Mouse (Mus musculus) thymus, adult 18-20 months (tissue): ENCODE results near the gene Rccd1.
"Not testable (repeated sequence)": the region's sequence is repeated elsewhere in the genome, so short reads cannot be mapped to it uniquely, and the experiment has no call there.

Source experiments
- DNase-seq, 2 experiments: peaks; one replicate each; pipeline ENCODE4 v3.0.0; 2022; ENCODE audit warnings: mixed read lengths in 2 of 2

The Rccd1 gene

GRCm38 (mm10) chr7:80343270-80344018, 19.2 kb upstream of the Rccd1 start:
- DNase-seq = no peak

GRCm38 (mm10) chr7:80342858-80343257, 18.6 kb upstream of the Rccd1 start, which contains the start of gene Hddc3:
Hddc3 (plus strand) TSS chr7:80343104.
- peak; percentile 83 to 89 for DNase-seq

DNA sequence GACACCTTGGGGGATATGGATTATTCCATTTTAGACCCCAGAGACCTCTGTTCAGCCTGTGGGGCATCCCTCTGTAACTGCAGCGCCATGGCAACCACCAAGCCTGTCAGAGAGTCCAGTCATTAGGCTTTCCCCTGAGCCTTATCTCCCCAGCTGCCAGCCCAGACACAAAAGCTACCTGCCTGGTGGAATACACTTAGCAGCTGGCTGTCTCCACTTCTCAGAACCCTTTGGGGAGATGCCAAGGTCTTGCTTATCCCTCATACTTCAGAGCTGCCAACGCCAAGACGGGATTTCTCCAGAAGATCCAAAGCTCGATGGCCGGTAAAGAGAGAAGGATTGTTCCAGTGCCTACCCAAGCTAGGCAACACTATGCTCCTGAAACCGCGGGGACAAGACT, 17.5 kb upstream of the Rccd1 start:
- DNase-seq = no peak

DNA sequence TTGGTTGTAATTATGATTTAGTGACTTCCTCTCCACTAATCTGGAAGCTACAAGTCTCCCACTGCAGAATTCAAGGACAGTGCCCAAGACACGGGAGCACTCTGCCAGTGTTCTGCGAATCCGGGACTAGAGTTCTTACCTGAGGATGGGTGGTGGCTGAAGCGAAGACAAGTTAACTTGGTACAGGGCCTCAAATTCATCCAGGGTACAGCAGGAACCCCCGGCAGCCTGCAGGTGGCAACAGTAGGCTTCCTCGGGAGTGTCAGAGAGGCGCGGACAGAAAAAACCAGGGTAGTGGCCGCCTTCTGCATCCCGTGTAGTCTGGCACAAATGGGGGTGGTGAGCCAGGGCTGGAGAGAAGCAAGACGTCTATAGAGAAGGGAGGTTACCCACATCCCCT, 16.5 kb upstream of the Rccd1 start, which contains the start of gene Unc45a:
TSS of gene Unc45a (minus strand) at position 213 of the 400 bp plus-strand sequence.
- DNase-seq = peak; percentile 69 to 78

DNA sequence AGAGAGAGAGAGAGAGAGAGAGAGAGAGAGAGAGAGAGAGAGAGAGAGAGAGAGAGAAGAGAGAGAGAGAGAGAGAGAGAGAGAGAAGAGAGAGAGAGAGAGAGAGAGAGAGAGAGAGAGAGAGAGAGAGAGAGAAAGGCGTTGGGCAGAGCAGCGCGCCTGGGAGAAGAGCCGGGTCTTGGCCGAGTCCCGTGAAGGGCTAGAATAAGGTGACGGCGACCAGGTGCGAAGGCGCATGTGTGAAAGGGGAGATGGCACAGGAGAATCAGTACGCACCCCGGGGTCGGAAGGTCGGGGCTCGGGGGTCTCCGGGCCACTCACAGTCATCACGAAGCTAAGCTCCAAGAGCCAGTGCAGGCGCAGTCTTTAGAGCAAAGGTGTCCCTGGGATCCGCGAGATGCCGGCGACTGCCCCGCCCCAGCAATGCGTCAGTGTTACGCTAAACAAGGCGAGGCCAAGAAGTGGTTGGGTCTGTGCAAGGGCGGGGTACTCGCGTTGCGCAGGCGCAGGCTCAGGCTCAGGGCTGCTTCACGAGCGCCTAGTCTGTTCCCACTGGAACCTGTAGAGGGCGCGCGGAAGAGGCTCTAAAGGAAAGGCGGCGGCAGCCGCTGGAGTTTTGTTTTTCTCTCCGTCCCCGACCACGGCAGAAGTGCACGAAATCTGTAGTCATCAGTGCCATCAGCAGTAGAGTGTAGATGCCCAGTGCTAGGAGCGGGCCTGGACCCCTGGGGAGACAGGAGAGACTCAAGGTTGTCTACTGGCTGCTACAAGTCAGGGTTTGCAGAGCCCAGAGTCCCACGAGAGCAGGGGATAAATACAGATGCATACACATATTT, 15.8 kb upstream of the Rccd1 start:
- peak; percentile 97 for DNase-seq

DNA sequence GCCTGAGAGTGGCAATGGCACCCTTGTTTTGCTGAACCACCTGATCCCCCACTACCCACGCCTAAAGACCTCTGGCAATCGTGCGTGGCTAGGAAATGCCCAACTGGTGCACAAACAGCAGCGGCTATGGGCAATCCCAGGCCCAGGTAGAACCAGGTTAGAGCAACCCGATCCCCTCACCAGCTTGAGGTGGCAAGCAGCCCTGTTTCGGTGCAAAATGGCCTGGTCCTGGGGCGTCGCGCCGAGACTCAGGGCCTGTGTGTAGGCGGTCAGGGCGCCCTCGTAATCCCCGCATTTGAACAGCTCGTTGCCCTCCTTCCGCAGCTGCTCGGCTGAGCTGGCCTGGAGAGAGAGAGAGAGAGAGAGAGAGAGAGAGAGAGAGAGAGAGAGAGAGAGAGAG, 15.1 kb upstream of the Rccd1 start:
- DNase-seq = peak in 1 of 2 experiments; percentile 45

GRCm38 (mm10) chr7:80336932-80337331, 12.7 kb upstream of the Rccd1 start:
- no peak for DNase-seq

DNA sequence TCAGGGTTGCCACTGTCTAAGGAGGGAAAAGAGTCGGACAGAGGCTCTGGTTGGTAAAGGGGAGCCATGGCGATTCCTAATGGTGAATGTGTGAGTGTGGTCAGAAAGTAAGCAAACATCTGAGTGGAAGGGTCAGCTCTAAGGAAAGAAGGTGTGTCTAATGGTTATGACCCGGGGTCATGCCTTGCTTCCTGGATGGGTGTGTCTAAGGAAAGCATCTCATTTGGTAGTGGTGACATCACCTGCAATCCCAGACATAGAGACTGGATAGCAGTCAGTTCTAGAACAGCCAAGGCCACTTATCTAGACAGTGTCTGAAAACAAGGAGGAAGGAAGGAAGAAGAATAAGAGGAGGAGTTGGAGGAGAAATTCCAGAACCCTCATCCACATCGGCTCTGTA, 10.6 kb upstream of the Rccd1 start:
- DNase-seq = no peak

- DNase-seq = no peak
These were observed 7.2 kb upstream of the Rccd1 start for GRCm38 (mm10) chr7:80331433-80331832.

DNA sequence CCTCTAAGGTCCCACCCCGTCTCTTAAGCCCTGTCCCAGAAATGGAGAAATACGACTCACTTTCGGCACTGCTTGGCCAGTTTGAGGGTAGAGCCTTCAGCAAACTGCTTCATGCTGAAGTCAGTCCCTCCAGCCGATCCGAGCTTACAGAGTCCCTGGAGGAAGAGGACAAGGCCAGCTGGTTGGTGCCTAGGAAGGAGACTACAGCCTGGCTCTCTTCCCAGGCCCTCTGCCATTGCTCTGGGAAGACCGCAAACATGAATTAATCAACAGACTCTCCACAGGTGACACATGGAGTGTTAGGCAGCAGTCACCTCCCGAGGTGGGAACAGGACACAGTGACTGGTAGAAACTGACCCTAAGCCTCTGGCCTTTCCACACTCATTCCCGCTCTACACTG, 6.0 kb upstream of the Rccd1 start:
- no peak for DNase-seq

DNA sequence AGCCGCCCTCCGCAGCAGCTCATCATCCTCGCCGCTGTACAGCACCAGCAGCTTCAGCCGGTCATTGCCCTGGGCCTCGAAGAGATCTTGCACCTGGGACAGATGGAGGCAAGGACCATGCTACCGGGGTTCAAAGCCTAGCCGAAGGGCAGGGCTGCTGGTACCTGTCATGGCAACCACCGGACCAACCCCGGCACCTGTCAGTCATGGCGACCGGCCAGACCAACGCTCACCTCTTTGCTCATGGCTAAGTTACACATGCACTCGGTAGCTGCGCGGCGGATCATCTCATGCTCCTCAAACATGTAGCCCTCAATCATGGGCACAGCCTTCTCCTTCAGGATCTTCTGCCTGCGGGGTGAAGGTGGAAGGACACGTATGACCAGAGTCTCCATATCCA, 1.8 kb upstream of the Rccd1 start:
- no peak for DNase-seq

GRCm38 (mm10) chr7:80325292-80325868, 1.1 kb upstream of the Rccd1 start:
- no peak for DNase-seq

DNA sequence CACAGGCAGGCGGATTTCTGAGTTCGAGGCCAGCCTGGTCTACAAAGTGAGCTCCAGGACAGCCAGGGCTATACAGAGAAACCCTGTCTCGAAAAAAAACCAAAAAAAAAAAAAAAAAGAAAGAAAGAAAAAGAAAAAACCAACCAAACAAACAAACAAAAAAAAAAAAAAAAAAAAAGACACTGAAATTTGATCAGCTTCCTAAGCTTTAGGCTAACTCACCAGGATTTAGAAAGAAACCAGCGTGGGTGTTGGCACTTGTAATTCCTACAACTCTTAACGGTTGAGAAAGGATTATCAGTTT, 514 bp upstream of the Rccd1 start:
- DNase-seq = not testable (repeated sequence)

DNA sequence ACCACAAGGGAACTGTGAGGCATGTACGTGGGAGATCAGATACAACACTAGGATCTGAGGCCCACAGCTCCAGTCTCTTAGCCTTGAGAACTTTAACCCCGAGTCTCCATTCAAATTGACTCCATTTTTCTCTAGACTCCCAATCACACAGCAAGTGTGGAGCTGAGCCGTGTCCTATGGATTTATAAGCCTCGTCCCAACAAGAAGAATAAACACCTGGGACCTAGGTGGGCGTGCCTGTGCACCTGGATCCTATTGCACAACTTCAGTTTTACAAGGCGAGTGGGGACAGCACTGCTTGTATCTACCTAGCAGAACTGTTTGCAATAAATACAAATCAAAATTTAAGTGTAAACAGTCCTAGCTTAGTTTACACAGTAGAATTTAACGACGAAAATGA, 918 bp downstream of the Rccd1 start:
- DNase-seq = no peak

- DNase-seq = no peak
These were observed 4.3 kb downstream of the Rccd1 start for GRCm38 (mm10) chr7:80319846-80320496.

DNA sequence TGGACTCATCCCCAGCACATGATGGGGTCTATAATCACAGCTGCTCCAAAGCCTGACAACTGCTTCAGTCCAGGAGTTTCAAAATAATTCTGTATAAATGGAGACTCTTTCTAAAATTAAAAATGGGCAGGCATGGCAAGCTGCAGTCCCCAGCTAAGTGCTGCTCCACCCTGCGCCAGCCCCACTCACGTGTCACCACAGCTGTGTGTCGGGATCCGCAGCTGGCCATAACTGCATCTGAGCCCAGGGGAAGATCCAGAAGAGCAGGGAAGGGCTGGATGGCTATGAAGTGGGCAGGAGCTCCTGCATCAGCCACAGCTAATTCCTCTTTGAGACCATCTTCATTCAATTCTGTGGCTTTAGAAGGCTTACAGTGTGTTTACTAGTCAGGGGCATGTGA, 5.6 kb downstream of the Rccd1 start:
- DNase-seq = no peak

GRCm38 (mm10) chr7:80317439-80318115, 6.7 kb downstream of the Rccd1 start:
- no peak for DNase-seq

- no peak for DNase-seq
These were observed 8.5 kb downstream of the Rccd1 start for GRCm38 (mm10) chr7:80315733-80316132.

- DNase-seq = no peak
These were observed 13.5 kb downstream of the Rccd1 start for GRCm38 (mm10) chr7:80310771-80311170.

DNA sequence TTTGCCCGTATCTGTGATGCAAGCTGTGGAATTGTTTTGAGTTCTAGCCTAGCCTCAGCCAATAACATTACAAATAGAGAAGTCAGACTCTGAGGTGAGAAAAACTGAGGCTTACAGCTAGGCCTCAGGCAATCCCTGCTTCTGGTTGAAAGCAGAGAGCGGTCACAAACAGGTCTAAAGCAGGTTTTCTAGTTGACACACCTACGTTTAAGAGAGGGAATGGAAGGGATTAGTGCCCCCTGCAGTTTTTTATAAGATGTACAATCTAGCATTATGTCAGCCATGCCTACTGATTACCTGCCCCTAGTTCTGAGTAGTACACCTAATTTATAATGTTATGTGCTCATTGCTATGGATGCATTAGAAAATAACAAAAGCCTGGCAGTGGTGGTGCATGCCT, 16.5 kb downstream of the Rccd1 start:
- DNase-seq = no peak

- DNase-seq = no peak
These were observed 22.7 kb downstream of the Rccd1 start for GRCm38 (mm10) chr7:80301522-80301921.

DNA sequence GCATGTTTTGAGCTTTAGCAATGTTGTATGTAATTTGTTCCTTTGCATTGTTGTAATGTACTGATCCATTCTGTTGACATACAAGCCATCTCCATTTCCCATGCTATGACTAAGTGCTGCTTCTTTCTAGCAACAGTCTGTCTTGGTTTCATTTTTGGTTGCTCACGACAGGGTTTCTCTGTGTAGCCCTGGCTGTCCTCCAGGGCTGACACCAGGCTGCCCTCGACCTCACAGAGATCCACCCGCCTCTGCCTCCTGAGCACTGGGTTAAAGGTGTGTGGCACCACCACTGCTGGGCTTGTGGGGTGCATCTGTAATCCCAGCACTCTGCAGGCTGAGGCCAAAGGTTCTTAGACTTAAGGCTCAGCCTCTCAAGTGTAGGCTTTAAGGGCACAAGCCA, 24.7 kb downstream of the Rccd1 start:
- no peak for DNase-seq

- DNase-seq = no peak
These were observed 25.5 kb downstream of the Rccd1 start for GRCm38 (mm10) chr7:80298754-80299153.
